Mouse (Mus musculus) C2C12 (cell line): ENCODE data around the gene Nek6. TPM values are rescaled to one million over a fixed set of nuclear protein-coding genes. Genes with fewer than 3 reads are reported as not detected.

ENCODE experiments used
- H3K27me3 ChIP-seq: one replicate; pipeline ENCODE4 v1.6.1; 2011; ENCODE audit not compliant: control insufficient read depth, insufficient read depth, insufficient read length
- H3K36me3 ChIP-seq: one replicate; pipeline ENCODE4 v1.6.1; 2011; ENCODE audit not compliant: control insufficient read depth, insufficient read depth
- H3K4me3 ChIP-seq: one replicate; pipeline ENCODE4 v1.5.1; 2011; ENCODE audit warnings: mild to moderate bottlenecking, control low read depth; ENCODE audit not compliant: poor library complexity, insufficient read depth, severe bottlenecking
- H3K79me2 ChIP-seq: one replicate; pipeline ENCODE4 v1.6.1; 2011; ENCODE audit not compliant: control insufficient read depth, insufficient read depth
- H3K79me3 ChIP-seq: one replicate; pipeline ENCODE4 v1.6.1; 2011; ENCODE audit warnings: low read depth, control low read depth
- H3ac ChIP-seq: one replicate; pipeline ENCODE3; 2011; ENCODE audit warnings: low read depth; ENCODE audit not compliant: control insufficient read depth, insufficient read length
- CEBPB ChIP-seq: IDR thresholded peaks from one replicate; pipeline ENCODE4 v1.6.1; 2011; ENCODE audit warnings: low read depth, mild to moderate bottlenecking, control low read depth, moderate library complexity
- CTCF ChIP-seq: IDR thresholded peaks from one replicate; pipeline ENCODE4 v1.5.1; 2011; ENCODE audit not compliant: control insufficient read depth, insufficient read depth, insufficient read length
- FOSL1 ChIP-seq: IDR thresholded peaks from one replicate; pipeline ENCODE4 v1.8.0; 2011; ENCODE audit warnings: mild to moderate bottlenecking, low read length; ENCODE audit not compliant: poor library complexity, insufficient read depth, severe bottlenecking
- MAX ChIP-seq: IDR thresholded peaks from one replicate; pipeline ENCODE4 v1.6.1; 2011; ENCODE audit warnings: mild to moderate bottlenecking, control low read depth
- MYOD1 ChIP-seq: IDR thresholded peaks from one replicate; pipeline ENCODE4 v1.6.1; 2011; ENCODE audit warnings: low read depth; ENCODE audit not compliant: control insufficient read depth, insufficient read length
- MYOG ChIP-seq: IDR thresholded peaks from one replicate; pipeline ENCODE4 v1.6.1; 2011; ENCODE audit not compliant: control insufficient read depth, insufficient read length; ENCODE audit errors: extremely low read depth
- USF1 ChIP-seq: IDR thresholded peaks from one replicate; pipeline ENCODE4 v1.6.1; 2011; ENCODE audit warnings: low read depth, mild to moderate bottlenecking, control low read depth, moderate library complexity
- long read RNA-seq, 2 experiments: library from polyadenylated mRNA; unstranded; transcript quantifications; one replicate each; pipeline ENCODE4 v2.0.0; 2019 to 2020
- polyA plus RNA-seq: library from polyadenylated mRNA; unstranded; fragments of >200 nt; fragmentation: generic; extraction: Trizol; gene quantifications from one replicate; pipeline ENCODE4 v1.2.1, GENCODE M21; 2012; ENCODE audit warnings: missing spikeins

The Nek6 gene
- 27.9 TPM for polyA plus RNA-seq
- long read RNA-seq, experiment 1, full-length matches to known transcripts: 53 of 59 reads
- long read RNA-seq, experiment 1, partial matches to known transcripts: 2 of 59 reads
- long read RNA-seq, experiment 1, other reads (novel, unspliced or antisense): 4 of 59 reads
- long read RNA-seq, experiment 2, full-length matches to known transcripts: 338 of 374 reads
- long read RNA-seq, experiment 2, partial matches to known transcripts: 8 of 374 reads
- long read RNA-seq, experiment 2, other reads (novel, unspliced or antisense): 28 of 374 reads

DNA sequence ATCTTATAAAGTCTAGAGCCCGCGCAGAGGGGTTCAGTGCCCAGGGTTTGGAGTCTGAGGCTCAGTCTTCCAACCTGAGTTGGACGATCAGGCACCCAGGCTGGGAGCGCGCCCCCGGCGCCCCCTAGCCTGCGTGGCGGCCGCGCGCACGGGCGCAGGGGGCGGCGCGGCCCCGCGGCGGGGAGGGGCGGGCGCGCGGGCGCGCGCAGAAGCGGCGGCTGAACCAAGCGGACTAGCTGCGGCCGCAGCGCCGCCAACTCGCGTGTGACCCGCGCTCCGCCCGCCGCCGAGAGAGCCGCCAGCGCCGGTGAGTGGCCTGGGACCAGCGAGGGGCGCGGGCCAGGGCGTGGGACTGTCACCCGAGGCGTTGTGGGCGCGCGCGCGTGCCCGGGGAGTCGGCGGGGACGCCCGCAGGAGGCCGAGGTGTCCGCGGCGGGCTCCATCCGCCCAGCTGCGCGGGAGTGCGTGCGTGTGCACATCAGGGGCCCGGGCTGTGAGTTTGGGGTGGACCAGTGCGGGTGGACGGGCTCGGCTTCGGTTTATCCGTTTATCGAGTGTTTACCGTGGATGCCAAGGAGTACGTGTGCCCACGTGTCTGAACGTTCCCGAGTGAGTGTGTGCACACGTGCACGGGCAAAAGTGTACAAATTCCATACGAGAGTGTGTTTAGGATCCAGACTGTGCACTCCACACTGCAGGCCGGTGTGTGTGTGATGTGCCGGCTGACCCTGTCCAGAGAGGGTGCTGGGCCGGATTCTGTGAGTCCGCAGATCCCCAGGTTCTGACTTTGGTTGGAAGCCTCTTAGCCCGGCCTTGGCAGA, at the start of gene Nek6:
TSS of gene Nek6 (plus strand) at position 157 of the 821 bp plus-strand sequence.
- Histone ChIP-seq H3ac (peak within 1 kb of the TSS; percentile 97), H3K79me3 (peaks cover 42% of the 10 kb centered on the region), H3K79me2 (peaks cover 48% of the 10 kb centered on the region), H3K36me3 (peaks cover 11% of the 10 kb centered on the region), H3K4me3 (peak within 1 kb of the TSS; percentile 75), H3K27me3 (no peaks in the 10 kb centered on the region)
- no peak for TF ChIP-seq CTCF
- no peak for TF ChIP-seq CEBPB
- TF ChIP-seq MAX: peak; percentile 39

DNA sequence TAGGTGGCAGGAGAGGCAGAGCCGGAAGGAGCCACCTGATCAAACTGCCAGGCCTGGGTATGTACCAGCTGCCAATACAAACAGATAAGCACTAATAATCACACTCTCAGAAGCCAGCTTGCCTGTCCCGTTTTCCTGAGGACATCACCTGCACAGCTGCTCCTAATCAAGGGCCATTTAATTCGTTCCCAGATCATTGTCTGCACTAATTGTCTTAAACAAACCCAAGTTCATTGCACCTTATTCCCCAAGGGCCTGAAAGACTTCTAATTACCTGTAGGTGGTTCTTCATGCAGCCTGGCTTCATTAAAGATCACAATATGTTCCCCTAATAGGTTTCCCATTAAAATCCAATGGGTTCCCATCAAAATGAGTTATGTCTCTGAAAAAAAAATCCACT, 49.1 kb upstream of the Nek6 start:
- Histone ChIP-seq H3K79me2 (no peaks in the 10 kb centered on the region), H3ac (no peak overlapping the region), H3K4me3 (no peak overlapping the region), H3K27me3 (no peaks in the 10 kb centered on the region), H3K36me3 (no peaks in the 10 kb centered on the region), H3K79me3 (no peaks in the 10 kb centered on the region)
- TF ChIP-seq MYOG (no peak), CEBPB (no peak), USF1 (no peak)

DNA sequence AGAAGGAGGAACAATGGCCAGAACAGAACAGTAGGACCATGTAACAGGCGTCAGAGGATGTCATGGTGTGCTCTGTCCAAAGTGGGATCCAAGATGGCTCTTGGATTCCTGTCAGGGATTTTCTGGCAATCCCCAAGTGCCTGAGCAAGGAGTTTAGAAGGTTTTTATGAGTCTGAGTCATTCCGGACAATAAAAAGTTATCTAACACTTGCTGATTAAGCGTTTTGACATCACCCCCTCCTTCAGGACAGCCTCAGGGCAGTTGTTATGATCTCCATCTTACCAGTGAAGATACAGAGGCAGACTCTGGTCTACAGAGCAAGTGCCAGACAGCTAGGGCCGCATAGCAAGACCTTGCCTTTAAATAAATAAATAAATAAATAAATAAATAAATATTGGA, 42.6 kb upstream of the Nek6 start:
- no peak overlapping the region for H3ac ChIP-seq
- H3K36me3 ChIP-seq: no peaks in the 10 kb centered on the region
- no peaks in the 10 kb centered on the region for H3K79me3 ChIP-seq
- H3K79me2 ChIP-seq: no peaks in the 10 kb centered on the region
- TF ChIP-seq CTCF (no peak), CEBPB (no peak), MYOG (no peak), FOSL1 (no peak), USF1 (no peak), MYOD1 (no peak), MAX (no peak)
- H3K27me3 ChIP-seq: no peaks in the 10 kb centered on the region
- no peak overlapping the region for H3K4me3 ChIP-seq

DNA sequence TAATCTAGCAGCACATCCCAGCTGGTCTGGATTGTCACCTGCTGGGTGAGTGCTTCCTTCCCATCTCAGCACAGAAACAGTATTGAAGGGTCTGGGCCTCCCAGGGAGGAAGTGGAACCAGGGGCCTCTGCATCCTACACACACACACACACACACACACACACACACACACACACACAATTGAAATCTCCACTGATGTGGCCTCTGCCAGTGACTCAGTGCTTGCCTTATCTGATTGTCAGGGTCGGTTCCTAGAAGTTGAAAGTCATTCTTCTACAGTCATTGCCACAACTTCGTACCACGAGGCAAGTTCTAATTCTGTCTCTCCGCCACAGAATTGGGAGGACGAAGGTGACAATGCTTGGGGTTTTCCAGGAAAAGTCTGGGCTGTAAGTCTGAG, 39.7 kb upstream of the Nek6 start:
- Histone ChIP-seq H3ac (no peak overlapping the region), H3K27me3 (no peaks in the 10 kb centered on the region), H3K79me3 (no peaks in the 10 kb centered on the region), H3K4me3 (no peak overlapping the region), H3K36me3 (no peaks in the 10 kb centered on the region), H3K79me2 (no peaks in the 10 kb centered on the region)
- TF ChIP-seq MAX (no peak), CEBPB (no peak), MYOG (no peak), CTCF (no peak), USF1 (no peak), MYOD1 (no peak), FOSL1 (no peak)

DNA sequence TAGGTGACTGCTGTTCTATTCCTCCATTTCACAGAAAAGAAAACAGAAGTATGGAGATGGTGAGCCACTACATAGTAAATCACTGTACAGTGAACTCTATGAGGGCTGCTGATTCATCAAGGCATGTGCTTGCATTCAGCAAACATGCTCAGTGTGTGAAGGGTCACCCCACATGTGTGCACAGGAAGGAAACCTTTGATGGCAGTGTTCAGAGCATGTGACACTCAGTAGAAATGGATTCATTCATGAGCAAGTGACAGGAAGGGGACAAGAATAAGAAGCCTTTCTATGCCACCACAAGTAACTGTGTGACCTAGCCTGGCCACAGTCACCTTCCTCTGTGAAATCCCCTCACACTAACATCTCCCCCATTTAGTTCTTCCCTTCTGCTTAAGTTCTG, 38.6 kb upstream of the Nek6 start:
- Histone ChIP-seq H3K79me2 (no peaks in the 10 kb centered on the region), H3K4me3 (no peak overlapping the region), H3K79me3 (no peaks in the 10 kb centered on the region), H3K36me3 (no peaks in the 10 kb centered on the region), H3ac (no peak overlapping the region), H3K27me3 (no peaks in the 10 kb centered on the region)
- no peak for TF ChIP-seq CTCF
- TF ChIP-seq MYOD1: no peak
- TF ChIP-seq FOSL1: no peak
- no peak for TF ChIP-seq MAX
- no peak for TF ChIP-seq USF1
- no peak for TF ChIP-seq CEBPB
- no peak for TF ChIP-seq MYOG

DNA sequence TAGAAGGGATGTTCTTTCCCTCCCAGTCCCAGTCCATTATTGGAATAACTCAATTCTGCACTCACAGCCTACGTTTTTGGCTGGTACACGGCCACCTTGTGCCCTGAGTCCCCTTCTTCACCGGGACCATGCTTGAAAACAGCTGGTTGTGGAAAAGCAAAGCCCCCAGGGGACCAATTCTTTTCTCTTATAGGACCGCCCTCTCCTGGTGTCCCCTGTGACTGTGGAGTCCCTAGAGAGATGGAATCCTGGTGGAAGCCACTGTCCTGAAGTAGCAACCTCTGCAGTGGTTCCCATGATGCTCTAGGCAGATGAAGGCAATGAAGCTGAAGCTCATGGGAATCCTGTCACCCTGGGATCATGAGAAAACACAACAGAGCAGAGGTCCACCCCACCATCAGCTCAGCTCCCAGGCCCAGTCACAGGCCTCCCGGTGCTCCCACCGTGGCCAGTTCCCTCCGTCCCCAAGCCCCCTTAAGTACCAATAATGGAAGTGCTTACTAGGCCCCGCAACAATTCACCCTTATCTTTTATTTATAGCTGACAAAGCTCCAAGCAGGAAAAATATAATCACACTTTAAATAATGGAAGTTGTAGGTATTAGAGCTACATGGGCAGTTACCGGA, 34.5 kb upstream of the Nek6 start:
- peaks cover 6% of the 10 kb centered on the region for H3K27me3 ChIP-seq
- no peak for TF ChIP-seq MAX
- TF ChIP-seq USF1: no peak
- no peak for TF ChIP-seq MYOG
- no peak for TF ChIP-seq MYOD1
- no peak for TF ChIP-seq CTCF
- no peak for TF ChIP-seq FOSL1
- no peak overlapping the region for H3K4me3 ChIP-seq
- H3K36me3 ChIP-seq: no peaks in the 10 kb centered on the region
- H3K79me3 ChIP-seq: no peaks in the 10 kb centered on the region
- no peak overlapping the region for H3ac ChIP-seq
- no peaks in the 10 kb centered on the region for H3K79me2 ChIP-seq
